Mouse (Mus musculus): ENCODE results near the gene Hoxa4.

Hoxa4 gene

DNA sequence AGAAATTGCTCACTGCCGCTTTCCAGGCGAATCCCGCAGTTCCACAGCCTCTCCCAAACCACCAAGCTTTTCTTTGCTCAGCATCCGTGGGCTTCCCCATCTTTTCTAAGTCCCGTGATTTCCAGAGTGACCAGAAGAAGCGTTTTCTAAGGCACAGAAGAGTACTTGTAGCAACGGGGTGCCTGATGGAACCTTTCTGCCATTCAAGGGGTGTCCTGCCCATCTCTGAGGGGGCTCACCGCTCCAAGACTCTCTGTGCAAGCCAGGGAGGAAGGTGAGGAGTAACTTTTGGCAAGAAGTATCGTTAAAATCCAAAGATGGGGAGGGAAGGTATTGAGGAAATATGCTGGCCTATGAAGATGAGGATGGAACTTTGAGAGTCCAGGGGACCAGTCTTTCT lies 13.7 kb downstream of the Hoxa4 start:
- DNase-seq = no peak

DNA sequence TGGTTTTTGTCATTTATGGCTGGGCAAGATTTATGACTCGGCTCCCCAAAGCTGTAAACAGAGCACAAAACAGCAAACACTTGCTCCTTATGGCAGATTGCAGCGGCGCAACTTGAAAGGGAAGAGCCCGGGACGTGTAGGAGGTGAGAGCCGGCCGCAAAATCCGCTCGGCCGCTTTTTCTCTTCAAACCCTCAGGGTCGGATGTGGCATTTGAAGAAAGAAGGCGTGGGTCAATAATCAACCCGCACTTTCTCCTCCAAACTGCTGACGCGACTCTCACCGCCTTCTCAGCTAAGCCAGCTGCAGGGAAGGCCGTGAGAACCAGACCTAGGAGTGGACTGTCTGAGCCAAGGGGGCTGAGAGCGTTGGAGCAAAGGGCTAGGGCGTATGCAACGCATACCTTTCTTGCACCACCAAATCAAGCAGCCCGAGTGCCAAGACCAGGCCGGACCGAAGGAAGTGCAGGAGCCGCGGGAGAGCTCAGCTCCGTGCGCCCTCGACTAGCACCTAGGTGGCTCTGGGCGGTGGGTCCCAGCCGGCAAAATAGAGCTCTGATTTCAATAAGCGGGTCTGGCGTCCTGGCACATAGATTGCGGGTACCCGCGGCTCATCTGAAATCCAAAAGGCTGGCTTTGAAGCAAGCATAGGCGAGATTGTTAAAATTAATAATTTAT lies 14.4 kb downstream of the Hoxa4 start, which contains the start of gene 5730596B20Rik:
Gene 5730596B20Rik (plus strand): TSS at position 438 of the 675 bp plus-strand sequence.
- DNase-seq = no peak

DNA sequence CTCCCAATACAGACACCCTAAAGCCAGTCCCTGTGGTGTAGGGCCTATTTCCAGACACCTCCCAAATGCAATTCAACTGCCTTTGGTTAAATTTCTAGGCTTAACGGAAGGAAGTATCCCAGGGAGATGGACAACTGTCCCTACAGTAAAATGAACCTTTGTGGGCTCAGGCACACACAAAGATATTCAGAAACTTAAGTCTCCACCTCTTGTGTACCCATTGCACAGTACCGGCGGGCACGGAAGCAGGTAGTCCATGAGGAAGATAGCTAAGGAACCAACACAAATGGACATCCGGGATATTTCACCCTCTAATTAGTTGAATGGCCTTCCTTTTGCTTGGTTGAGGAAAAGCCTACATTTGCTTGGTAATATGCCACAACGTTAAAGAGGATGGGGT lies 15.2 kb downstream of the Hoxa4 start:
- no peak for DNase-seq

DNA sequence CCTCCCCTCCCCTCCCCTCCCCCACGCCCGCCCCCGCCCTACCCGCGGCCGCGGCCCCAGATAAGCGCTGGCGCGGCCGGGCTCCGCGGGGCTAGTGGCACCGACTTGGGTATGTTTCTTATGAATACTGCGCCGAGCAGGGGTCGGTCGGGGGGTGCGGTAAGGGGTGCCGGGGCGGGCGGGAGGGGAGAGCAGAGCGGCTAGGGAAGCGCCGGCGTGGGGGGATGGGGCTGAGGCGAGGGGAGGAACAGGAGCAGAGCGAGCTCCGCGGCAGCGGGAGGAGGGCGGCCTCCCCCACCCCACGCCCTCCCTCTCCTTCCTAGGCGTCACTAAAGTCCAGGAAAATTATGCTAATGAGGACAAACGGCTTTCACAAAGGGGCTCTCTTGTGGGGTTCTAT lies 15.7 kb downstream of the Hoxa4 start:
- no peak for DNase-seq

DNA sequence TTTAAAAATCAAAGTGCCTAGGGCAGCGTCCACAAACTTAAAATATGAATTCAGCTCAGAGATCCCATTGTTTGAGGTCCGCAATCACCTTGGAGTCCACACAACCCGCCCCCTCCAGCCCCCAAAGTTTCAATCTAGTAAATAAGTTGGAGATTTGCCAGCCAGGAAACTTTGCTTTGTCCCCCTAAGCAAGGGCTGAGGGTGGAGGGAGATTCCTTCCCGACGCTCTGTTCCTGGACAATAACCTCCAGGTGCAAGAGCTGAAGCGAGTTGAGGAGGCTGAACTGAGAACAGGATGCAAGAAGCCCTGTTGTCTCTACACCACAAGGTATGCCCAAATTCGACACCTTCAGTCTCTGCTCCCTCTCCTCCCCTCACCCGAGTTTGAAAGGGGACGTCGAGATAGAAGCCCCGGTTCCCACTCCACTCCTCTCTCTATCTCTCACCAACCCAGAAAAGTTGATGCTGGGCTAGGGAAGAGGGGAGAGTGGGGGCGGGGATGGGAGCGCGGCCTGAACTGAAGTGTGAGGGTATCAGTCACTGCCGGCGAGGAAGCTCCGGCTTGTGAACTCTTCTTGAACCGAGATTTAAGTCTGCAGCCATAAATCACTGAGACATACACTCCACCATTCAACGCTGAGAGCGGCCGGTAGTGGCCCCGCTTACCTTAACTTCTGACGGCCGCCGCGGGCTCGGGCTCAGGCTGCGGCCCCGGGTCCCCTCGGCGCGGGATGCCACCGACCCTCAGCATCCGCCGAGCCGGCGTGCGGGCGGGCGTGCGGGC lies 16.4 kb downstream of the Hoxa4 start:
- DNase-seq = no peak

DNA sequence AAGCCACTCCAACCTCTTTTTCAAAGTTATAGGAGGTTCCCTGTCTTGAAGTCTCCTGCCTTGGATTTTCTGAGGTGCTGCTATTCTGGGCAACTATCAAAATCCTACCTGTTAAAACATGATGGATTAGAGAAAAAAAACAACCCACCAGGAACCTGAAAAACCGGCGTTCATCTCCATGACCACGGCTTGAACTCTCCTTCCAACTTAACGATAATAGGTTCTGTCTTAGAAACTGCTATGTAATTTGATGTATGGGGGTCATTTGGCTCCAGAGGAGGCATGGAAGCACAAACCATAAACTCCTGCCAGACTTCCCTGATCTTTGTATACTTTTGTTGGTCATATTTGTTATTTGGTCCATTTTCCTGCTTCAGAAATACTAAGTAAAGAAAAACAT lies 17.9 kb downstream of the Hoxa4 start:
- no peak for DNase-seq

DNA sequence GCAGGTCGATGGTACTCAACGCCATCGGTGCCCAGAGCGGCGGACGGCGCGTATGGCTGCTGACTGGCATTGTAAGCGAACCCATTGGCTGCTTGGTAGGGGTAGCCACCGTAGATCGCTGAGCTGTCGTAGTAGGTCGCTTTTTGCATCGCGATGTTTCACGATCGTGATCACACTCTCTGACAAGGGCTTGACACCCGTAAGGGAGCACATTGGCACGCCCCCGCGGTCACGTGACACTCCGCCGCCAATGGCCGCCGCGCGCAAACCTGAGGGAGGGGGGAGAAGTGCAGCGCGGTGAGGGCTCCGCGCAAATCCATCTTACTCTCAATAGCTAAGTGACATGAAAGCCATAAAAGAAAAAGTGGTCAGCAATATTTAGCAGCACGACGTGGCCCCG lies 19.1 kb downstream of the Hoxa4 start:
- DNase-seq = no peak

DNA sequence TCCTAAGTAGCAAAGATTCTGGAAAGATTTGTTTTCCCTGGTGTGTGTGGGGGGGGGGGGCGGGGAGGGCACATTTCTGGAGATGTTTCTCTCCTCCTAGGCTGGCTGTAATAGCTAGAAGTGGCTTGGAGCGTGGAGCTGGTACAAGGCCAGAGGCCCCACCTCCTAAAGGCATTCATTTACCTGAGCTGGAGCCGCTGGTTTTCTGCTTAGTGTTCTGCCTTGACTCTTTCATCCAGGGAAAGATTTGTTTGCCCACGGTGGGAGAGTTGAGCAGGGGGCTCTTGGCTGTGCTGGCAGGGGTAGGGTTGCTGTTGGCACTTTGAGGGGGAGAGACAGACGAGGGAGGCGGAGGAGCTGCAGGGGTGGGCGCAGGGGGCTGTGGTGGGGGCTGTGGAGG lies 19.6 kb downstream of the Hoxa4 start:
- DNase-seq = no peak

GRCm38 (mm10) chr6:52171331-52171730 lies 20.2 kb downstream of the Hoxa4 start:
- DNase-seq = no peak

- DNase-seq = no peak
Observed at GRCm38 (mm10) chr6:52170898-52171223, 20.7 kb downstream of the Hoxa4 start.

DNA sequence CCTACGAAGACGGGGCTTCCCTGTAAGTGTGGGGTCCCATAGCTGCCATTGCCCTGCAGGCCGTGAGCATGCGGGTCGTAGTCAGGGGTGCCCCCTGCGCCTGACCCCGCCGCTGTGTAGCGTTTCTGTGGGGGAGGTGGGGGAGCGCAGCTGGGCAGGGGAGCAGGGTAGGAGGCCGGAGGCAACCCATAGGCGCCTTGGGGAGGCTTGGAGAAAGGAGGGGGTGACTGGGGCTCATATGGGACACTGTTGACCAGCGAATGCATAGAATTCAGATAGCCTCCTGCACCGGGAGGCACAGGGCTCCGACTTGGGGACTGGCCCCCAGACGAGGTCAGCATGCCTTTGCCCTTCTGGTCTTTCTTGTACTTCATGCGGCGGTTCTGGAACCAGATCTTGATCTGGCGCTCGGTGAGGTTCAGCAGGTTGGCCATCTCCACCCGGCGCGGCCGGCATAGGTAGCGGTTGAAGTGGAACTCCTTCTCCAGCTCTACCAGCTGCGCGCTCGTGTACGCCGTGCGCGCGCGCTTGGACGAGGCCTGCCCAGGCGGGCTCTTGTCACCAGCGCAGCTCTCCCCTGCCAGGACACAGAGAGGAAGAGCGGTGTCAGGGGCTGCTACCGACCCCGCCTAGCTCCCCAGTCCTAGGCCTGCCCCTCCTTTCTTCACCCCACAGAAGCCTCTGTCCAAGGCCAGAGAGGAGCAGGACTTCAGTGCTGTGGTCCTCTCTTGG lies 21.2 kb downstream of the Hoxa4 start:
- DNase-seq = no peak

GRCm38 (mm10) chr6:52169499-52170165 lies 21.9 kb downstream of the Hoxa4 start:
- no peak for DNase-seq

DNA sequence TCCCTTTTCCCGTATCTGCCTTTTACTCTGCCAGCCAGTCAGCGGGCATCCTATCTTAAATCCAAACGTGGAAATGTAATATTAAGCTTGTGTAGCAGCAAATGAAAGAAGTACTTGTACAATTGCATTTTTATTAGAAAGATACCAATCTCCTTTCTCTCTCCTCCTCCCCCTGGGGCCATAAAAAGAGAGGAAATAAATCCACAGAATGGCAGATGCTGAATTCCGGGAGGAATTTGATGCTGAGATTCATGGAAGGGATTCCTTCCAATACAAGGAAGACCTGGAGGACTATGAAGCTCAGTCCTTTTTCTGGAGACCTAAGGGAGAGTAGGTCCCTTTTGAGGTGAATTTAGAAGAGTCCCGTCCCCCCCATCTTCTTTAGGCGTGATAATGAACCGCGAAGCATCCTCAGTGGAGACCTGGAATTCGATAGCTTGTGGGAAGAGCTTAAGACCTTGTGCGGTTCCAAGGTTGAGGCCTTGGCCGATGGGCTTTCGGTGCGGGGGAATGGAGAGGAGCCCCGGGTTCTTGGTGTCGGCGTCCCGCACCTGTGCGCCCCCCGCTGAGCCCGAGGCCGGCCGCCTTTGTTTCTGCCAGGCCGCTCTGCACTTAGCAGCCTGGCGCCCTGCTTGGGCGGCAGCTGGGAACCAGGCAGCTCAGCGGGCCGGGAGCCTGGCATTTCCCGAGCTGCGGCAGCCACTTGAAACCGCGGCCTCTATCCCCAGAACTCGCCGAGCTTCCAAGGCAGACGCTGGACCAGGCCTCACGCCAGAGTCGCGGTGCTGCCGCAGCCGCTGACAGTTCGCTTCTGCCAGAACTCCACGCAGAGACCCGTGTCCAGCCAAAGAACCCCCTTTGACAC lies 23.1 kb downstream of the Hoxa4 start:
- DNase-seq = no peak

- DNase-seq = no peak
Observed at GRCm38 (mm10) chr6:52167736-52168161, 23.8 kb downstream of the Hoxa4 start.

- no peak for DNase-seq
Observed at GRCm38 (mm10) chr6:52167176-52167575, 24.4 kb downstream of the Hoxa4 start.

GRCm38 (mm10) chr6:52166431-52167077 lies 25.0 kb downstream of the Hoxa4 start:
- no peak for DNase-seq

- no peak for DNase-seq
Observed at GRCm38 (mm10) chr6:52165441-52166370, 25.8 kb downstream of the Hoxa4 start.

GRCm38 (mm10) chr6:52164626-52165440 lies 26.7 kb downstream of the Hoxa4 start, which contains the start of gene Hoxa2:
TSS of gene Hoxa2 (minus strand) at chr6:52164831.
- no peak for DNase-seq

DNA sequence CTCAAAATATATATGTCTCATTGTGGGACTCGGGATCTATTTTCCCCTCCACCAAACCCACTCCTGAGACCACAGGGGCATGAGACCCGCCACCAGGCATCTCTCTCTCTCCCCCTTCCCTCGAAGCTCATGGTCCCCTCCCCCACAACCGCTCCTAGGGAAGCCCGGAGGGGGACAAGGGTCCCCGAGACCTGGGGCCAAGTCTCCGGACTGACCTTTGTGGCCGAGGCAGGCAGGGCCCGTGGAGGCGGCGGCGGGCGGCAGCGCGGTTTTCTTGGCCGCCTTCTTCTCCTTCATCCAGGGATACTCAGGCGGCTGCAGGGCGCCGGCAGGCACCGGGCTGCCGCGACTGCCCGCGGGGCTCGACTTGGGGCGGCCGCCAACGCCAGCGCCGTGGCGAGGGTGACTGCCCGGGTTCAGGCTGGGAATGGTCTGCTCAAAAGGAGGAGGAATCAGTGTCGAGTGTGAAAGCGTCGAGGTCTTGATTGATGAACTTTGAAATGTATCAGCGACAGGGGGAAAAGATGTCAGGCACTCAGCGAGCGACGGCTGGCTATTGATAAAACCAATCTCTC lies 27.4 kb downstream of the Hoxa4 start:
- DNase-seq = no peak
